Mouse (Mus musculus) thymus, adult 2 months (tissue): ENCODE data around the gene Atad3a. TPM values are rescaled to one million over a fixed set of nuclear protein-coding genes. Genes with fewer than 3 reads are reported as not detected.

Experiments
- DNase-seq: peaks from one replicate; pipeline ENCODE4 v3.0.0; 2021
- H3K27ac ChIP-seq: fragments of 200-500 bp; 2 replicates; pipeline ENCODE4 v1.5.1; 2012; ENCODE audit warnings: low read length, control low read depth; ENCODE audit not compliant: control insufficient read depth, insufficient read depth
- H3K27me3 ChIP-seq: fragments of 200-500 bp; 2 replicates; pipeline ENCODE4 v1.6.1; 2012; ENCODE audit warnings: mild to moderate bottlenecking, low read length, moderate library complexity, mixed read lengths; ENCODE audit not compliant: control insufficient read depth, insufficient read depth
- H3K36me3 ChIP-seq: fragments of 200-500 bp; 2 replicates; pipeline ENCODE4 v1.6.1; 2012; ENCODE audit warnings: mild to moderate bottlenecking, low read length, moderate library complexity; ENCODE audit not compliant: control insufficient read depth, insufficient read depth
- H3K4me1 ChIP-seq: fragments of 200-500 bp; replicated peaks from 2 replicates; pipeline ENCODE4 v1.6.1; 2012; ENCODE audit warnings: low read length; ENCODE audit not compliant: control insufficient read depth, insufficient read depth
- H3K4me3 ChIP-seq: fragments of 200-500 bp; 2 replicates; pipeline ENCODE4 v1.5.1; 2012; ENCODE audit warnings: mild to moderate bottlenecking, low read length, control low read depth, moderate library complexity; ENCODE audit not compliant: control insufficient read depth, insufficient read depth
- CTCF ChIP-seq: fragments of 200-500 bp; IDR thresholded peaks from 2 replicates; pipeline ENCODE4 v1.5.1; 2012; ENCODE audit warnings: mild to moderate bottlenecking, control low read depth, low read length, moderate library complexity, borderline replicate concordance; ENCODE audit not compliant: control insufficient read depth, poor library complexity, insufficient read depth; ENCODE audit errors: extremely low read depth
- POLR2A ChIP-seq: fragments of 200-500 bp; IDR thresholded peaks from 2 replicates; pipeline ENCODE4 v1.6.1; 2012; ENCODE audit warnings: mild to moderate bottlenecking, low read length, control low read depth, moderate library complexity; ENCODE audit not compliant: control insufficient read depth, poor library complexity, insufficient read depth; ENCODE audit errors: extremely low read depth
- WGBS: fragments of 180-500 bp; shearing (Covaris S2); methylation state at CpG from one replicate; pipeline ENCODE4 v1.1.7; 2018; 5-methylcytosine and 5-hydroxymethylcytosine counted together
- polyA plus RNA-seq: library from polyadenylated mRNA; depleted of rRNA; stranded (reverse); fragments of >200 nt; gene quantifications from 2 replicates; pipeline ENCODE4 v1.2.3, GENCODE M21; 2012; rRNA removed

Gene Atad3a
- 87.0 and 93.1 TPM in 2 replicates for polyA plus RNA-seq

- under 1% methylated on average over 68 of the region's 68 CpGs for WGBS
- DNase-seq = peak; percentile 96
- no peak; the same call in 1 of the 2 replicates for TF ChIP-seq CTCF
- peak; percentile 50 for TF ChIP-seq POLR2A
- peak within 1 kb of the TSS; percentile 62 for H3K4me3 ChIP-seq
- H3K27ac ChIP-seq = no peak within 1 kb of the TSS
- H3K27me3 ChIP-seq = no peaks in the 10 kb centered on the region
- no peaks in the 10 kb centered on the region for H3K36me3 ChIP-seq
- H3K4me1 ChIP-seq = peaks cover 9% of the 10 kb centered on the region
Observed at GRCm38 (mm10) chr4:155760613-155761355, at the start of gene Atad3a. Gene Atad3a (minus strand): TSS chr4:155761093.

- Histone ChIP-seq H3K4me3 (no peak overlapping the region), H3K27me3 (no peaks in the 10 kb centered on the region), H3K4me1 (peaks cover 4% of the 10 kb centered on the region), H3K36me3 (peaks cover 36% of the 10 kb centered on the region), H3K27ac (no peak overlapping the region)
- WGBS = 99% methylated on average over 3 of the region's 3 CpGs
- DNase-seq = no peak
- no peak for TF ChIP-seq CTCF
Observed at GRCm38 (mm10) chr4:155807841-155808240, 46.9 kb upstream of the Atad3a start.

- WGBS = under 1% methylated on average over 58 of the region's 58 CpGs
- H3K27me3 ChIP-seq = no peaks in the 10 kb centered on the region
- TF ChIP-seq CTCF = 0 out of 2 replicates have a peak, but pooled peaks have one; percentile 26
- TF ChIP-seq POLR2A = peak; percentile 78
- H3K4me1 ChIP-seq = peaks cover 7% of the 10 kb centered on the region
- no peak overlapping the region for H3K27ac ChIP-seq
- peak; percentile 97 for DNase-seq
- H3K4me3 ChIP-seq = peak overlapping the region; percentile 69
- peaks cover 15% of the 10 kb centered on the region for H3K36me3 ChIP-seq
Observed at GRCm38 (mm10) chr4:155803340-155804041, 42.6 kb upstream of the Atad3a start.

GRCm38 (mm10) chr4:155802741-155803339, 41.9 kb upstream of the Atad3a start, which contains the start of gene Mrpl20:
Gene Mrpl20 (plus strand): TSS chr4:155802878.
- Histone ChIP-seq H3K27me3 (no peaks in the 10 kb centered on the region), H3K4me3 (peak within 1 kb of the TSS; percentile 69), H3K36me3 (peaks cover 9% of the 10 kb centered on the region), H3K27ac (no peak within 1 kb of the TSS), H3K4me1 (peaks cover 7% of the 10 kb centered on the region)
- DNase-seq = no peak
- WGBS = 11% methylated on average over 12 of the region's 12 CpGs
- no peak for TF ChIP-seq POLR2A
- no peak for TF ChIP-seq CTCF

GRCm38 (mm10) chr4:155802075-155802474, 41.2 kb upstream of the Atad3a start:
- Histone ChIP-seq H3K4me3 (no peak overlapping the region), H3K27me3 (no peaks in the 10 kb centered on the region), H3K4me1 (peaks cover 7% of the 10 kb centered on the region), H3K27ac (no peak overlapping the region), H3K36me3 (peaks cover 4% of the 10 kb centered on the region)
- TF ChIP-seq POLR2A (no peak), CTCF (no peak)
- 96% methylated on average over 1 of the region's 1 CpGs for WGBS
- no peak for DNase-seq

- Histone ChIP-seq H3K36me3 (no peaks in the 10 kb centered on the region), H3K4me3 (no peak overlapping the region), H3K27ac (no peak overlapping the region), H3K27me3 (no peaks in the 10 kb centered on the region), H3K4me1 (no peaks in the 10 kb centered on the region)
- no peak for TF ChIP-seq CTCF
- no peak for TF ChIP-seq POLR2A
- 80% methylated on average over 2 of the region's 2 CpGs for WGBS
- DNase-seq = no peak
Observed at GRCm38 (mm10) chr4:155793730-155794129, 32.8 kb upstream of the Atad3a start.
